Mouse (Mus musculus) lung, postnatal 10 days (tissue): Measurements from ENCODE around the gene Ssr4.
A peak's percentile ranks its signal among the peaks of the same experiment; 100 is the strongest.

Experiments used
- DNase-seq: peaks from one replicate; pipeline ENCODE4 v3.0.0; 2021

The Ssr4 gene

DNA sequence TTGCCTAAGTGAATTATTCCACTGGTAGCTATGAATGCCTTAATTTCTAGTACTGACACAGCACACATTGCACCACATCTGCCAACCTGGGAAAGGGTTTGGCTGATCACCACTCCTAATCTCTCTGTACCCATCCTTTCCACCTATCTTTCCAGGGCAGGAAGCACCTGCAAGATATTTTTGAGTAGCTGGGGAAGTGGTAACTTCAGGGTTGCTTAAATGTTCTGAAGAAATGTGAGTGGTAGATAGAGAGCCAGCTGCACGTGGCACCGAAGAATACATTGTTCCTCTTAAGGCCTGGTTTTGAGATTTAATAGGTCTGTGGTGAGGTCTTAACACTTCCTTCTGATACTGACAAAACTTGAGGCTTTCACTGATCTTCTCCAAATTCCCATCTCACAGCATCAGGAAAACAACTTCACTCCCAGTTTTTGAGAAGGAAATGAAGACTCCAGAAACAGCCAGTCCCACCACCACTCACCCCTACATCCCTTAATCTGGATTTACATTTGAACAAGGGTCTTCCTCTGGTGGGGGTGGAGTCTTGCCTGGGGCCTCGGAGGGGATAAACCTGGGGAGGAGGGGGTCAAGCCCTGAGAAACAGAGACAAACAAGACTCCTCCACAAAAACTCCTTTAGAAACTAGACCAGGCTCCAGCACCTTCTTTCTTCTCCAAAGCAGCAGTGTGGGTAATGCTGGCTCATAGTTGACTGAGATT lies 29.9 kb downstream of the Ssr4 start:
- DNase-seq: no peak

DNA sequence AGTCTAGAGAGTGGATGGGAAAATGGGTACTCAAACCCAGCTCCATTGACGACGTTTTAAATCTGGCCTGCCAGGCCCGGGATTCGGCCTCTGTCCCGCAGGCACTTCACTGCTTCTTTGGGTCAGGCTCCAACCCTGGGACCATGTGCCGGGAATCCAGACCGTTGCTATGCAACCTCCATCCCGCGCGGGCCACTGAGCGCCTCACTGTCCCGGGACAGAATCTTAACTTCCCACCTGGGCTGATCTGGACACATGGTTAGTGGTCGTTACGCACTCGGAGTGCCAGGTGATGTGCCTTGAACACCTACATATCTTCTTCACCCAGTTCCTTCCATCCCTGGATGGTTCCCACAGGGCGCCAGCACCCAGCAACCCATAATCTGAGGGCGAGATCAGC lies 36.9 kb downstream of the Ssr4 start:
- no peak for DNase-seq

DNA sequence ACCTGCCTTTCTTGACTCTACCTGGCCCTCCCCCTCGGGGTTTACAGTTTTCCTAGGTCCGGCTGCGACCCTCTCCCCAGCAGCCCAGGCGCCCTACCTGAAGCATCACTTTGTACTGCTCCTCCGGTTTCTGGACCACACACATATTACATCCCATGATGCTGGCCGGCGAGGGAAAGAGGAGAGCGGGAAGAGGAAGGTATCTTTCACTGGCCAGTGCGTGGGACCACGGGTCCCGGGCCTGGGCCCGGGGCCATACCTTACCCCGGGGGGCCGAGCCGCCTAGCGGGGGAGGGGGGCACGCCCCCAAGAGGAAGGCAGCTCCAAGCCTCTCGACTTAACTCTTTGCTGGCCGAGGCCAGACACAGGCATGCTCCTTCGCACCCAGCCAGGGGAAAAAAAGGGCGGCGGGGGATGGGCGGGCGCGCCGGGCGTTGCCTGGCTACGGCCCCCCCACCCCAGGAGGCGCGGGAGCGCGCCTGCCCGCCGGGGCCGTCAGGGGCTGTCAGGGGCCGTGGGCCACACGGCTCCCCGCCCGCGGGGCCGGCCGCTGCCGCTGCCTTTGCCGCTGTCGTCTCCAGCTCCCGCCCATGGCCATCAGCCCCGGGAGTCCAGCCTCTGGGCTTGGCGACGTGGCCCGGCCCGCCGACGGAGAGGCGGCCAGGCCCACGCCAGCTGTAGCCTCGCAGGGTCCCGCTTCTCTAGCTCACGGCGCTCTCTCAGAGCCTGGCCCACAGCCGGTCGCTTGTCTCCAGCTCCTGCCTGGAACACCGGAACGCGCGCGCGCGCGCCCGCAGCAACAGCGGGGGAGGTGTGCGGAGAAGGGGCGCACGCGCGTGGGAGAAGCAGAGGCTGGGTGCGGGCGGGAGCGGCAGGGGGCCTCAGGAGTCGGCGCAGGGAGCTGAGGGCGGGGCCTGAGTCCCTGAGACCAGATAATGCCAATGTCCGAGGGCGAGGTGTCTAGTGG lies 37.6 kb downstream of the Ssr4 start, which contains the start of gene Pdzd4:
Pdzd4 (minus strand) TSS at position 785 of the 967 bp plus-strand sequence.
- peak; percentile 76 for DNase-seq

DNA sequence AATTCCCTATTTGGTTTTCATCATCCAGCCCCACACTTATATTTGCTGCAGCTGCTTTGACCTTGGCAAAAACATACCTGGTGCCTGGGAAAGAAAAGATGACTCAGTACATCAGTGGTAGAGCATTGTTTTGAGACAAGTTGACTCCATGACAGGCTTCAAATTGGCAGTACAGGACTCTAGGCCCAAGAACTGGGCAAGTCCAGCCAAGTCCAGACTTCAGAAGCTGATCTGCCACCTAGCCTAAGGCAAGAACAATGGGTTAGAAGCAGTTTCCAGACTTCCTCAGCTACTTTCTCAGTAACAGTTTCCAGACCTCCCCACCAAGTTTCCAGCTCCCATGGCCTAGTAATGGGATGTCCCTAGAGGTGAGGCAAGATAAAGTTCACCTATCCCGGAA lies 48.9 kb downstream of the Ssr4 start:
- no peak for DNase-seq

DNA sequence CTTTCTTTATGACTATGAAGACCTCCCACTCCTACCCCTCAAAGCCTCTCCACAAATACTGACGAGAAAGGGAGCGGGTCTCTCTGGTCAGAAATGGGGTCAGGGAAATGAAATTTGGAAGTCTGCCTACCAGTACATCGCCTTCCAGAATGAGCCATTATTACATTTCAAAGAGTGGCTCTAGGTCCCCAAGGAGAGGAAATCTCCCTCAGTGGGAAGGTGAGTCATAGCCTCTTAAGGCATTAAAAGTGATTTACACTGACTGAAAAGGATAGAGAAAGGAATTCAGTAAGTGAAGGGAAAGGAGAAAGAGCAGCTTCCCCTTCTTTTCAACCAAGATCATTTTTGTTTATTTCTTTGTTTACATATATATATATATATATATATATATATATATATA lies 49.9 kb downstream of the Ssr4 start:
- DNase-seq: no peak
